Mouse (Mus musculus): Measurements from ENCODE around the gene Litaf.

DNA sequence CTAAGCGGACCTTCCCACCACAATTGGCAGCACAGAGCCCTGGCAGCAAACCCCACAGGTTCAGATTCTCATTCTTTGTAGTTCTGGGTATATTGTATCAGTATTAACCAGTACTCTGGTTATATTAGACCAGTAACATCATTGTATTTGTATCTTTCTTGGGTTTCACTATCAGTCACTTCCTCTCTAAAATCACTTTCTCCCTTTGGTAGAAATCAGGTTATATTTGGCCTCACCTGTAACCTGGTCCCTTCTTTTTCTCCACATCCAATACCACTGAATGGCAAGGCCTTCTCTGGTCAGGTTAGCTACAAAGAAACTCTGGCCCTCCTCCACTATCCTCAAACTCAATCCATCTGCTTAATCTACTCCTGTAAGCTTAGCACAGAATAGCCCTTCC is 38.9 kb upstream of the Litaf start:
- TF ChIP-seq FLI1 (IDR thresholded peaks at IDR 0.05; ENCODE audit: low read length) (no peak), GATA1 (IDR thresholded peaks at IDR 0.05; ENCODE audit: borderline replicate concordance, low read length) (no peak)
